Mouse (Mus musculus) left cerebral cortex, adult 9 months (tissue): ENCODE results near the gene Ugt1a8.
"Not testable (repeated sequence)": the region's sequence is repeated elsewhere in the genome, so short reads cannot be mapped to it uniquely, and the experiment has no call there.

Experiments
- DNase-seq, 2 experiments: peaks; one replicate each; pipeline ENCODE4 v3.0.0; 2022; ENCODE audit warnings: low spot score in 2 of 2

Ugt1a8 gene

DNA sequence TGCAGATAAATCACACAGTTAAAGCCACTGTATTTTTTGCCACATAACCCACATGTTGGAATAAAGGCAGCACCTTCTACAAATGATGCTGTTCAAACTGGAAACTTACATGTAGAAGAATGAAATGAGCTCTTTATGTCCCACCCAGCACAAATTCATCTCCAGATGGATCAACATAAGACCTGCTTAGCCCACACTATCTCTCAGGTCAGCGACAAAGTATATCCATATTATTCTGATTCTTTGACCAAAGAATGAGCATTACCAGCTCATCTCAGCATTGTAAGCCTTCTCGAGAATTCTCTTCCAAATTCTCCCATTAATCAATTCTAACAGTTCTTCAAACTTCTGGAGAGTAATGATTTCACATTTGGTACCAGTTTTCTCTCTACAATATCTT is 134.6 kb downstream of the Ugt1a8 start:
- no peak for DNase-seq

DNA sequence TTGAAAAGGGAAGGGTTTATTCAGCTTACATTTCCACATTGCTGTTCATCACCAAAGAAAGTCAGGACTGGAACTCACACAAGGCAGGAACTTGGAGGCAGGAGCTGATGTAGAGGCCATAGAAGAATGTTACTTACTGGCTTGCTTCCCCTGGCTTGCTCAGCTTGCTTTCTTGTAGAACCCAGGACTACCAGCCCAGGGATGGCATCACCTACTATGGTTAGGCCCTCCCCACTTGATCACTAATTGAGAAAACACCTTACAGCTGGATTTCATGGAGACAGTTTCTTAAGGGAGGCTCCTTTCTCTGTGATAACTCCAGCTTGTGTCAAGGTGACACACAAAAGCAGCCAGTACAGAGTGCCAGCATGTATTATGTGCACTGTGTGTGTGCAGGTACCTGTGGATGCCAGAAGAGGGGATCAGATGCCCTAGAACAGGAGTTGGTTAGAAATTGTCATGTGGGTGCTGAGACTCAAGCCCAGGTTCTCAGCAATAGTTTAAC is 135.4 kb downstream of the Ugt1a8 start:
- not testable (repeated sequence) for DNase-seq

DNA sequence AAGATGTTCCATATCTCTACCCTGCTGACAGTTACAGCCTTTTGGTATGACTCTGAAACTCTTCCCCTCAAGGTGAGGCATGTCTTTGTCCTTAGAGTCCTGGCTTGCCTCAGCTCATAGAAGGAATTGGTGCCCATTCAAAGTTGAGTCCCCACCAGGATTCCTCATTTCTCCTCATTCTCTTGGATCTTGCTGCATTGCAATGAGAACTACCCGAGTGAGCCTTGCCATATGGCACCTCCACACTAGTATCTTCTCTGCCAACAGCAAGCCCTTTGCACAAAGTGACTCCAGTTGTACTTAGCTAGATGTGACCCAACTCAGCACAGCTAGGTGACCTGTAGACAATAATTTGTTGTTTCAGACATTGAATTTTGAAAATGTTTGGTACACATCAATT is 136.0 kb downstream of the Ugt1a8 start:
- DNase-seq, result no peak

DNA sequence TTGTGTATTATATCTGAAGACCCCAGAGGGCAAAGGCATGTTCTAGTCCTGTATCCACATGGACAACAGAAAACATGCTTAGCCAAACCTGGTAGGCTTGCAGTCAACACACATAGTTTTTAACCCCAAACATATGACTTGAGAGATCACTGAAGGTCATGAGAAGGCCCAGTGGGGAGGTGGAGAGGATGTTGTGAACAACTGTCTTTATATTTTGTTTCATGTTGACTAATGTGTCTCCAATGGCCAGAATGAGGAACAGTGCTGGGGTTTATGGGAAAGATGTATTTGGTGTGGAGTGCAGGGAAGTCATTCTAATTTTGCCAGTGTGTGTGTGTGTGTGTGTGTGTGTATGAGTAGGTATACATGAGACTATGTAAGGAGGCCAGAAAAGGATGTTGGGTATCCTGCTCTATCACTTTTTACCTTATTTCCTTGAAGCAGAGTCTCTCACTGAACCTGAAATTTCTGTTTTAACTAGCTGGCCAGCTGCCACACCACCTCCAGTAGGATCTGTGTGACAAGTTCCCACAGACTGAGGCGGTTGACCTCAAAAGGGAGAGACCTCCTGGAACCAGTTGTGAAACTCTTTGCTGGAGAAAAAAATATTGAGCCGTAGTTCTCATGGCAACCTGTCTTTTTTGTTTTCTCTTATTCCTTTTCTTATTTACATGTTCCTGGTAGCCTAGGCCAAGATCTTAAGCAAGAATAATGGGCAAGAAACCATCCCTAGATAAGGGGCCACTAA is 136.6 kb downstream of the Ugt1a8 start:
- DNase-seq, result no peak

DNA sequence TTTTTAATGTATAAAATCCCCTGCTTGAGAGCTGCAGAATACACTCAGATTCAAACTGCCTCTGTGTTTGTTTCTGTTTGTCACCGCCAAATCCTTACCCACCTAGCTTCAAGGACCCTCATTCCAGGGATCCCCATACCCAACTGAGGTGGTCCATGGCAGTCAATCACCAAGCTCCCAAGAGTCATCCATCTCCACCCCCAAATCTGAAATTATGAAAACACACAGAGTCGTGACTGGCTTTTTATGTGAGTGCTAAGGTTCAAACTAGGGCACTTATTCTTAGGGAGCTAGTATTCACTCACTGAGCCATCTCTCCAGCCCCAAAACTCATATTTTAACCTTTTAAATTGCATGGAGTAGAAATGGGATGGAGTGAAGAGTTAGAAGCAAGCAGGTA is 137.7 kb downstream of the Ugt1a8 start:
- DNase-seq, result not testable (repeated sequence)

DNA sequence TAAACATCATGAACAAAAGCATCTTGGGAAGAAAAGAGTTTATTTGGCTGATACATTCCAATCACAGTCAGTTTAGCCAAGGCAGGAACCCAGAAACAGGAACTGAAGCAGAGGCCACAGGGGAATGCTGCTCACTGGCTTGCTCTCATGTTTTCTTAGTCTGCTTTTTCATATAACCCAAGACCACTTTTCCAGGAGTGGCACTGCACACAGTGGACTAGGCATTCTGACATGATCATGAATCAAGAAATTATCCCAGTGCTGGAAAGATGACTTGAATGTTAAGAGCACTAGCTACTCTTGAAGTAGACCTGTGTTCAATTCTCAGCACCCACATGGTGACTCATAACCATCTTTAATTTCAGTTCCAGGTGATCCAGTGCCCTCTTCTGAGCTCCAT is 138.1 kb downstream of the Ugt1a8 start:
- no peak for DNase-seq

DNA sequence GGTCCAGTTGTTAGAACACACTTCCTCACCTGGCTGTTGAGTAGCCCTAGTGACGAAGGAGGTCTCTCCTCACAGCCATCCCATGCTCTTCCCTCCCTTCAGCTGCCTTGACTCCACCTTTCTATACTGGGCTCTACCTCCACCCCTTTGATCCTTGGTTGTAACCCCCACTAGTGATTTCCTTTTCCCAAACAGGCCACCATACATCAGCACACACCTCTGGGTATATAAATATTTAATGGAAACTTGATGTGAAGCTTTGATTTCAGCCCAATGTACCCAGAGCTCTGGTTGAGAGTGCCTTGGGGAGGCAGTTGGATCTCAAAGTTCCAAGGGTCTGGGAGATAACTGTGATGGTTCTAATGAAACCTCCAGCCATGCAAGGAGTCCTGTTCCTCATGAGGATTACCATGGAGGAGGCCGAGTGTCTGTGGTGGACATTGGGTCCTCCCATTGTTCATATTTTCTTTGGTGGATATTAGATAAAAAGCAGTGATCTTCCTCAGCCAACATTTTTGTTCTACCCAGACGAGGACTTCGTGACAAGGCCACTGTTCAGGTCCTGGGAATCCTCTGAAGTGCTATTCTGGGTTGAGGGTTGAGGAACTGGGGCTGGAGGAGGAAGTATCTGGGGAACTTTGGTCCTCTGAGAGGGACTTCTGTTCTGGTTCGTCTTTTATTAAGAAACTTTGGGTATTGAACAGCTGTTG is 139.2 kb downstream of the Ugt1a8 start, which contains the start of gene Mroh2a:
Gene Mroh2a, plus strand, starts transcription at position 317 of the 710 bp plus-strand sequence.
- DNase-seq, result peak in 1 of 2 experiments; percentile 24

DNA sequence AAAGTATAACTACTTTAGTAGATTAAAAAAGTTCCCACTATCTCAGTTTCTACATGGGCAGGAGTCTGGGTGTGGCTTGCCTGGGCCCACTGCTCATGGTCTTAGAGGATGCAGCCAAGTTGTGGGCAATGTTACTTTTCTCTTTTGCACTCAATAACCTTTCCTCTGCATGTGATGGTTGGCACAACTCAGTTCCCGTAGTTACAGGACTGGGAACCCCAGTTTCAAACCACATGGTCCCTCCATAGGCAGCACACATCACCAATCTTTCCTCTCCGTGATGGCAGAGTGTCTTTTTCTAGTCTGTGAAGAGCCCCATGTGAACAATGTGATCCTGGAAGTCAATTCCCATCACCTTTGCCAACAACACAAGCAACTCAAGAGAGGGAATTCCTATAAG is 139.9 kb downstream of the Ugt1a8 start:
- DNase-seq, result peak in 1 of 2 experiments; percentile 10

DNA sequence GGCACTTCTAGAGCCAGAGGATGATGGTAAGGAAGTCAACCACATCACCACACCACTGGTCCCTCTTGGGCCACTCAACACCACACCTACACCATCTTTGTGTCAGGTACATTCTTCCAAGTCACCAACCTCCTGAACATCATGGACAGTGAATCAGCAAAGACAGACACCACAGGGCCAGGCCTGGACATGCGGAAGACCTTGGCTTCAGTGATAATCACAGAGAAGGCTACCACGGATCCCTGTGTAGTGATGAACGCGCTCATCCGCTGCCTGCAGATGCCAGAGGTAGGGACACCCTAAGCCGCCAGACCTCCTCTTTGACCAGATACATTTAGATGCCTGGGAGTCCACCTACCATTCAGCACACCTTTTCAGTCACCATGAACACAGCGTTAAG is 140.5 kb downstream of the Ugt1a8 start:
- no peak for DNase-seq

DNA sequence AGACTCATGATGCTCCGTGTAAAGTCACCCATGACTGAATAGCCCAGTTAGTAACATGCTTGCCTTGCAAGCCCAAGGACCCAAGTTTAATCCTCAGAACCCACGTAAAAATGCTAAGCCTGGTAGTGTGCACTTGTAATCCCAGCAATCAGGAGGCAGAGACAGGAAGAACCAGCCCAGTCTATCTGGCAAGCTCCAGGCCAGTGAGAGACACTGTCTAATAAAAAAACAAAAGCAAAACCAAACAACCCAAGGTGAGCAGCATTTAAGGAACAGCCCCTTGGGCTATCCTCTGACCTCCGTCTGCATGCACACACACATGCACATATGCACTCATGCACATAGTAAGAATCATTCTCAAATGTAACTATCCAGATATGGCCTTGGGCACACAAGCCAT is 142.0 kb downstream of the Ugt1a8 start:
- DNase-seq, result no peak

DNA sequence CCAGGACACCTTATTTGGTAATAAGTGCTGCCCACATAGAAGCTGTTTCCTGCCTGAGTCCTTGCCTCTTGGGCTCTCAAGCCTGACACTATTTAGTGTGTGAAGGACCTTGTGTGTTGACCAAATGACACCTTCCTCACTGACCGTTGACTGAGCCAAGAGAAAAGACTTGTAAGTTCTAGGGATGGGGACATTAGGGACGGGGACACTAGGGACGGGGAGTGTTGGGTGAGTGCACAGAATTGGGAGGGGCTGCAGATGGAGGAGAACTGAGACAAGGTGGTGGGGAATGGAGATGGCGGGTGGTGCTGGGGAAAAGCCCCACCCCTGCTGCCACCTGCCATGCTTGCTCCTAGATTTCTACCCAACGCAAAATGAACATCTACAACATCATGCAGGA is 142.4 kb downstream of the Ugt1a8 start:
- no peak for DNase-seq

DNA sequence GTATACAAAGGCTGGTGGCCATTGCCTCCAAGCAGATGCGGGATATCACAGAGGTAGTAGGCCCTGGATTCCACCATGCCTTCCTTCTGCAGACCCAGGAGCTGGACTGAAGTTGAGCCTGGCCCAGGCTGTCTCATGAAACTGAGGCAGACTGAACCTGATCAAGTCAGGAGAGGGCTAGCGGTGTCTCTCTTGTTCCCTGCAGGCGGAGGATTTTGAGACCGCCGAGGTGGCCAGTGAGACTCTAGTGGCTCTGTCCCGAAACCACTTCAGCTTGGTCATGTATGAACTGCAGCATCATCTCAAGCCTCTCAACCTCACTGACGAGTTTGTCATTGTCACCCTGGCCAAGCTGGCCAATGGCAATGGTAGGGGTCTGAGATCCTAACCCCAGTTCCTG is 142.8 kb downstream of the Ugt1a8 start:
- no peak for DNase-seq

DNA sequence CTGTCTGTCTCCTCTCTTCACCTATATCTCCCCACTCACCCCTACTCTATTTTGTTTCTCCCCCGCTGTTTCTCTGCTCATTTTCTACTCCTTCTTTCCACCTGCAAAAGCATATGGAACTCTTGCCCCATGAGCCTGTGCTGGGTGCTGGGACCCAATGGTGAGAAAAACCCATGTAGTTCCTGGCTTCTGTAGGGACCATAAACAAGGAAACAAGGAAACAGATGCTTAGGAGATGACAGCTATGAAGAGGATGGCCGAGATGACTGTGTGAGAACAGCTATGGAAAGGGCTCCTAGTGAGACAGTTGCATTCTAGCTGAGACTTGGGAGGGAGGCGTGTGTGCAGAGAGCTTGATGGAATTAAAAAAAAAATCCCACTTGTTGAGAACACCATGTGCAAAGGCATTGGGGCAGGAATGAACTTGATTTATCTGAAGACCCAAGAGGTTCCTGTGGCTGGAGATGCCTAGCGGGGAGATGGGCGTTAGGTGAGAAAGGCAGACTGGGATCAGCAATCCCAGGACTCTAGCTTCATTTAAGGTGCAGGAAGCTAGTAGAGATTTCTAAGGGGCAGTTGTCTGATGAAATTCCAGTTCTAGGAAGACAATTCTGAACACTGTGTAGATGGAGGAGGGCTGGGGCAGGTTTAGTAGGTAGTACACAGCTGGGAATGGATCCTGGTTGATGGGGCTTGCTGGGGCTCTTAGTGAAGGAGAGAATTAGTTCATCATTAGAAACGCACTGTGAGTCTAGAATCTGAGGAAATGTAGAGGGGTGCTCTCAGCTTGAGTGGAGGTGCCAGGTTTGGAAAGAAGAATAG is 143.6 kb downstream of the Ugt1a8 start:
- no peak for DNase-seq

DNA sequence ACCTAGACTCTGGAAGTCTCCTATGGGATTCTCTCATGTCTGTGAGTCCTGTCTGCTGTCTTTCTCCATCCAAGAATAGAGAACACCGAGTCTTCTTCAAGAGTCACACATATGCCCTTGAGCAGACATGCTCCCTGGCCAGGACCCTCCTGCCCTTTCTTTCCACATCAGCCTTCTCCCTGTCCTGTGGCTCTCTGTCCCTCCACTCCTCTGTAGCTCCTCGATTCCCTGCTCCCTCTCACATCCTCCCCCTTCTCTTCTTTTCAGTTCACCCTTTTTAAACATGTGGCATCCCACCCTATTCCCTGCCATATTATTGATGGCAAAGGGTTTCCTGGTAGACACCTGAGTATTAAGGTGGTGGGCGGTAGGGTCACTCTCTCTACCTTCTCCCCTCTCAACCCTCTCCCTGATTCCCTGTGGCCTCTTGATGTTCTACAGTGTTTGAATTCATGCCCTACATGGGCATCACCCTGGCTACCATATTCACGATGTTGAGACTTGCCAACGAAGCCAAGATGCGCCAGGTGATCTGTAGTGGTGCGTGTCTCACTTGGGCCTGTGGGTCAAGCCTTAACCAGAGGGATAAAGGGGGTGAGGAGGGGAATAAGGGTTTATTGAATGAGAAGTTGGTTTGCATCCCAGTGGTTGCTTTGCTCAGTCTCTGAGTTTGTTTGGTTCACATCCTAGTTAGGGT is 144.3 kb downstream of the Ugt1a8 start:
- no peak for DNase-seq

DNA sequence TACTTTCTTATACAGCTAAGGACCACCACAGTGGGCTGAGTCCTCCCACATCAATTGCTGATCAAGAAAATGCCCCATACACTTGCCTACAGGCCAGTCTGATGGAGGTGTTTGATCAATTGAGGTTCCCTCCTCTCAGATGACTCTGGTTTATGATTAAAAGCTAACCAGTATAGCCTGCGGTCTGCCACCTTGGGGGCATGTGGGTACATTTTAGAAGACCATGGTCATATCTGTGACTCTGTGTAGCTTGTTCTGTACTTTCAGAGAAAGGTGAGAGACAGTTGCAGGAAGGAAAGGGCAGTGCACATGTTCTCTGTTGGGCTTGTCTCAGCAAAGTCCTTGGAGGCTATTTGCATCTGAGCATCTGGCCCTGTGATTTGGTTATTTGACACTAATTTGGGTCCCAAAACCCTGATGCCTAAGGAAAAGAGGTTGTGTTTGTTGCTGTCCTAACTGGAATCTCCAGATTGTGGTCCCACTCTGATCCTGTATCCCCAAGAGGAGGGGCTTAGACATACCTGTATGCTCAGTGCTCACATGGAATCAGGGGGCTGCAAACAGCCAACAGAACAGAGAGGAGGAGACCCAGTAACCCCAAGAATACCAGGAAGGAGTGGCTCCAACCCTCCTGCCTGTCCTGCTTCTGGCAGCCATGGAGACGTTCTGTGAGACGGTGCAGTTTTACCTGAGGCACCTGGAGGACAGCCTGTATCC is 145.2 kb downstream of the Ugt1a8 start:
- no peak for DNase-seq

DNA sequence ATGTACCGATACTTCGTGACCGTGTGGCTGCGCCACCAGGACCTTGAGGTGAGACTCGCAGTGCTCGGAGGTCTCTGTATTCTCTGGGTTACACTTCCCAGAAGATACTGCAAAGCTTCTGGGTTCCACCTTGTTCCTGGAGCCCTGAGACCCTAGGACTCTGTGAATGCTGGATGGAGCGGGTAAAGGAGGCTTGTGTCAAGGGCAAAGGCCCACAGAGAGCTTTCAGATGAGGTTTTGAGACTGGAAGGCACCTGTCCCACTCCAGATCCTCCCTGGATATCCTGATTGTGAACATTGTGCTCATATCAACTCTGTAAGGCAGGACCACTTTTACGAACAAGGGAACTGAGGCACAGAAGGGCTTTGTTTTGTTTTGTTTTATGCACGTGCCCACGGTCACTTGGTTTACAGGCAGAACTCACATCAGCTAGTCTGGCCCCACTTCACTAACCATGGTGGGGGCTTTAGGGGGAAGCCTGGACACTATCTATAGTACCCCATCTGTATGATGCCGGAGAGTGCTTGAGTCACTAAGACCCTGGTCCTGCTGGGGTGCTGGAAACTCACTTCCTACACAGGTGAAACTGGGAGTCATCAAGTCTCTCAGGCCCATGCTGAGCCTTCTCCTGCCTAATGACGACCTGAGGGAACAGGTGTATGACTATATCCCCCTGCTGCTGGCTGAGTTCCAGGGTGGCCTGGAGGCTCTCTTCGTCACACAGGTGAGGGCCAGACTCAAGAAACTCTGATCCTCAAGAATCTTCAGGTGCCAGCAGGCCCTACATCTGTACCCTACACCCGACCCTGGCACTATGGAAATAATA is 146.0 kb downstream of the Ugt1a8 start:
- DNase-seq, result no peak

DNA sequence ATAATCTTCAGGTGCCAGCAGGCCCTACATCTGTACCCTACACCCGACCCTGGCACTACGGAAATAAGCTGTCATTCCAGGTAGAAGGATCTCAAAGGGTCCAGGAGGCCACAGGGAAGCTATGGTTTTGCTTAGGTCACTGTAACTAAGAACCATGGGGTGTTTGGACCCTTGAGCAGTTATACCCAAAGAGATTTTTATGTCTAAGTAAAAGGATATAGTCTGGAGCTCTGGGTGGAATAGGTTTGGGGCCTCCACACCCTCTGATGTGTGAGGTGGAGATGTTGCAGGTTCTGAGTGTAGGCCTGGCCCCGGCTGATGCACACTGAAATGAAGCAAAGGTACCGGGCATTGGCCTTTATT is 146.6 kb downstream of the Ugt1a8 start:
- no peak for DNase-seq

DNA sequence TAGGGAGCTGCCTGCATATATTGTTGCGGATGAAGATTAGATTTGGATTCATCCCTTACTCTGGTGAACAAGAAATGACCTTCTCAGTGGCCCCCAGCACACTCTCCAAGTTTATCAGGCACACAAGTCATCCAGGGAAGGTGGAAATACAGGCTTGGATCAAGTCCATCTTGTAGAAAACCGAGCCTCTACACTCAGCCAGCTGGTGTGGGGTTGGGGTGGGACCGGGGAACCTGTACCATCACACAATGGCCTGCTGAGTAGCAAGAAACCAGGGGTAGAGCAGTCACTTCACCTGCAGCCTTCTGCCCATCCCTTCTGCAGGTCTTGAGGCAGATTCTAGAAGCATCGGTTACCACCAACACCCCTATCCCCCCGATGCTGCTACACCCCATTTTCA is 147.0 kb downstream of the Ugt1a8 start:
- no peak for DNase-seq

DNA sequence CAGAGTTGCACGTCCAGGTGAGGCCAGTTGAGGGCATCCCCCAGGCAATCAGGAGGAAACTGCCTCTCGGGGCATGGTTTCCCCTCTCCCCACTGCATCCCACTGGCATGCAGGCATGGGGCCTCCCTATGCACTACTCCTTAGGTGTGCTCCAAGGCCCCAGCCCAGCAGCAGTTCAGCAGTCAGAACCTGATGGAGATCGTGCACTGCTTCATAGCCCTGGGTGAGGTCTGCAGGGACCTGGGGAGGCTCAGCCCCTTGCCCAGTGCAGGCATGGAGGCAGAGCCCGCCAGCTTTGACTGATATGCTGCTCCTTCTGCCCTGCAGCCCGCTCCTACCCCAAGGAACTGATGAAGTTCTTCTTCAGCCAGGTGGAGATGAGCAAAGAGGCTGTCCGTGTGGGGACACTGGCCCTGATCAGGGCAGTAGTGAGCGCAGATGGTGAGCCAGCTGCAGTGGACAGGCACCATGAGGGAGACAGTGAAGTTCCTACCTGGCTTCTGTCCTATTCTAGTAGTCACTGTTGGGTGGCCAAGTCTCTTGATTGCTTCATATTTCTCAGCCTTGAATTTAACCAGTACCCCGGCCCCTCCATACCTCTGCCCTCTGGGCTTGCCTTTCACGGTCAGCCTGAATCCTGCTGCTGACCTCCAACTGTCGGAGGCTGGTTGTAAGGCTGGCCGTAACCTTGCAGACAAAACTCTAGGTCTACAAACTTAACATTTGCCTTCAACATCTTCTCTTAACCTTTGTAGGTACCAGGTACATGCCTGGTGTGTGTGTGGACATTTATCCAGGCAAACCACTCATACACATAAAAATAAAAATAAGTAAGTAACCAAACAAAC is 147.7 kb downstream of the Ugt1a8 start:
- DNase-seq, result no peak
